In genomic region chr11:34773304-34773895, GRCm38 (mm10) we compare ENCODE assay signal across 17 mouse cellular contexts. TPM values are rescaled to one million over a fixed set of nuclear protein-coding genes. Genes with fewer than 3 reads are reported as not detected.
DNase-seq lines count a peak whose midpoint lies in the region; ATAC-seq and TF ChIP-seq lines count a peak whose summit lies in the region.
"Had no signal": no experiment of that assay in that cellular context is flagged by ENCODE, and none has a peak within 500 bp of the region (broad histone marks: within the 10 kb centered on the region; RNA-seq: fewer than 3 reads in every experiment).

No protein-coding gene starts in this region.

- peak; percentile 39 for ATAC-seq in granulocyte monocyte progenitor cell, adult 5-6 weeks (replicated peaks; ENCODE audit: poor library complexity, severe bottlenecking)
- ATAC-seq: forebrain, embryonic 15.5 days; hindbrain, embryonic 16.5 days had no signal

- WGBS in spleen, adult 2 months, result 48% methylated on average over 9 of the region's 9 CpGs

- no peak for TF ChIP-seq POLR2A in spleen, adult 2 months (IDR thresholded peaks at IDR 0.05; ENCODE audit: low read depth, low read length)

- H3K27ac ChIP-seq in spleen, adult 2 months (ENCODE audit: insufficient read depth, low read length), result peak overlapping the region; percentile 98
- H3K27ac ChIP-seq: forebrain, embryonic 15.5 days; liver, embryonic 13.5 days; neural tube, embryonic 13.5 days had no signal

- H3K4me3 ChIP-seq in spleen, adult 2 months (ENCODE audit: extremely low read depth, insufficient read depth, insufficient read length), result 0 out of 2 replicates have a peak overlapping the region, but pooled peaks have one; percentile 14
- H3K4me3 ChIP-seq: forebrain, embryonic 15.5 days; liver, embryonic 13.5 days; neural tube, embryonic 13.5 days had no signal

- H3K4me1 ChIP-seq in spleen, adult 2 months (ENCODE audit: control insufficient read depth, insufficient read depth, insufficient read length), result peaks cover 74% of the 10 kb centered on the region
- H3K4me1 ChIP-seq: forebrain, embryonic 15.5 days; neural tube, embryonic 13.5 days had no signal

- H3K27me3 ChIP-seq in spleen, adult 2 months (ENCODE audit: control insufficient read depth, insufficient read depth, low read length), result no peaks in the 10 kb centered on the region
- H3K27me3 ChIP-seq: forebrain, embryonic 15.5 days; liver, embryonic 13.5 days; neural tube, embryonic 13.5 days had no signal

- H3K36me3 ChIP-seq in spleen, adult 2 months (ENCODE audit: control insufficient read depth, insufficient read depth, low read length), result peaks cover 1% of the 10 kb centered on the region; the same call in 1 of the 2 replicates
- H3K36me3 ChIP-seq: forebrain, embryonic 15.5 days; liver, embryonic 13.5 days; neural tube, embryonic 13.5 days had no signal

- TF ChIP-seq CTCF in spleen, adult 2 months (IDR thresholded peaks at IDR 0.05; ENCODE audit: extremely low read depth, insufficient read depth, insufficient read length, insufficient replicate concordance), result no peak

- peak; percentile 48 for DNase-seq in layer of hippocampus, adult 9-11 months
- no peak for DNase-seq in layer of hippocampus, adult 8-10 months (ENCODE audit: low spot score in 2 of 2)
- DNase-seq in spleen, adult 2 months (ENCODE audit: low read depth in 1 of 2, low spot score in 2 of 2), result peak in 1 of 2 experiments; percentile 50
- DNase-seq in spleen, adult 12 weeks (ENCODE audit: low spot score), result no peak
- peak; percentile 27 to 38 for DNase-seq in thymus, postnatal 36 days
- no peak for DNase-seq in cerebellum, adult 11-12 months
- DNase-seq in right cerebral cortex, adult 2 months (ENCODE audit: low spot score in 2 of 2), result no peak
- DNase-seq: adrenal gland, adult 8-10 months; cerebellum, adult 9-11 months; heart, postnatal 36 days; kidney, adult 2 months; kidney, postnatal 36 days; liver, embryonic 13.5 days had no signal

RNA-seq across cellular contexts. Expression of gene Dock2, which starts 10.3 kb away (rescaled TPM):
- 10 to 100 TPM in 2 of 4 experiments, 1 to 10 TPM in 2; 3.1 to 13.1 (median 8.2) TPM for total RNA-seq in layer of hippocampus, adult 8-10 months (2022)
- polyA plus RNA-seq in spleen, adult 2 months (2012; rRNA removed), result 35.9 and 38.5 TPM in 2 replicates
- total RNA-seq in granulocyte monocyte progenitor cell, adult 5-6 weeks (2014; fragmentation: Nextera tagmentation), result 88.1 and 101 TPM in 2 replicates
- 117 and 123 TPM in 2 replicates for total RNA-seq in granulocyte monocyte progenitor cell, adult 5-6 weeks (2017)

Comparison
In these comparisons a context has a peak if more than half of its experiments do, and no peak if none do; other contexts are left out.
1. DNase-seq: peak in layer of hippocampus, adult 9-11 months (single experiment) and thymus, postnatal 36 days (2 of 2); none in layer of hippocampus, adult 8-10 months (0 of 2), spleen, adult 12 weeks (single experiment), cerebellum, adult 11-12 months (single experiment) and right cerebral cortex, adult 2 months (0 of 2).
2. RNA of gene Dock2, which starts 10.3 kb away (total RNA-seq): 88.1 to 123 TPM in granulocyte monocyte progenitor cell, adult 5-6 weeks; 3.1 to 13.1 TPM in layer of hippocampus, adult 8-10 months; every median in the first group is over 4 times any median in the second.